Mouse (Mus musculus): ENCODE data around the gene Exoc6b.

GRCm38 (mm10) chr6:84613561-84613960, 455.8 kb downstream of the Exoc6b start:
- TF ChIP-seq POLR2A (IDR thresholded peaks at IDR 0.05; ENCODE audit: control insufficient read depth, low read depth, low read length): no peak
- no peak for TF ChIP-seq CTCF (IDR thresholded peaks at IDR 0.05; ENCODE audit: control insufficient read depth, insufficient read depth, insufficient replicate concordance, low read depth, low read length)

Data from testis, adult 2 months (tissue).